Mouse (Mus musculus): ENCODE measurements around the gene Dennd6b. TPM values are rescaled to one million over a fixed set of nuclear protein-coding genes. Genes with fewer than 3 reads are reported as not detected.

Gene Dennd6b
- polyA plus RNA-seq, 1 experiment from 2014 or later, result 93.7 TPM

DNA sequence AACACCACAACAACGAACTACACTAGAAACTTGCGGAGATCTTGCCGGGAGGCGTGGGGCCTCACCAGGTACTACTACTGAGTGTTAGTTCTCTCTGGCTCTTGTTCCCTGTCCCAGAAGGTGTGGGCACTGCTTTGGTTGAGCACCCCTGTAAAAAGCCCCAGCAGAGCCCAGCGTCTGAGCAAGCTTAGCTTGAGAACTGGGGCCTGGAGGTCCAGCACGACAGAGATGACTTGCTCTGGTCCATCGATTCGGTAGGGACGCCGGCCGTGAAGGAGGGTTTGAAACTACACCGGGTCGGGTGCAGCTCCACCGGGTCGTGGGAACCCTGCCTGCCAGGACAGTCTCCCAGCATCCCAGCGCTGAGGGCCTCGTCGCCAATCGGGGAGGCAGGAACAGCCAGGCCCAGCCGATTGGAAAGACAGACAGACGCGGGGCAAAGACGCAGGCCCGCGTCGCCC, 16.2 kb downstream of the Dennd6b start:
- no peak for ATAC-seq (ENCODE audit: low FRiP score, low read depth)
- under 1% methylated on average over 25 of the region's 26 CpGs for WGBS
- H3K27me3 ChIP-seq, result no peaks in the 10 kb centered on the region
- H3K36me3 ChIP-seq, result 0 out of 2 replicates have a peak, but pooled peaks cover 6% of the 10 kb centered on the region
- peak overlapping the region; percentile 66 for H3K4me3 ChIP-seq
- peak overlapping the region; percentile 91 for H3K4me2 ChIP-seq
- H3K9ac ChIP-seq, result peak overlapping the region; percentile 85
- peak overlapping the region; percentile 95 for H3K27ac ChIP-seq (replicated peaks)
- no peaks in the 10 kb centered on the region for H3K9me3 ChIP-seq
- peaks cover 75% of the 10 kb centered on the region for H3K4me1 ChIP-seq (replicated peaks)

DNA sequence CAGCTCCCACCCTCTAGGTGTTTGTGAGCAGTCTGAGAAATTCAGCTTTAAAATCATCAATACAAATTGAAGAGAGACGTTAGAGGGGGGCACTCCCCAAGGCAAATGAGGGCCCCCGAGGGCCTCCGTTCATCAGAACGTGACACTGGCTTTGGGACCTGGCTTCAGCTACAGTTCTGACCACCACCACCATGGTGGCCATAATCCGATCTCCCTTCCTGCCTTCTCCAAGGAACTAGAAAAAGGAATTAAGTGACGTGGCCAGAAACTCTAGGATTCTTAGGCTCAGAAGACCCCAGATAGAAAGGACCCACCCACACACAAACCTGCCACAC, 16.7 kb downstream of the Dennd6b start:
- peaks cover 76% of the 10 kb centered on the region for H3K4me1 ChIP-seq (replicated peaks)
- ATAC-seq (ENCODE audit: low FRiP score, low read depth), result no peak
- WGBS, result 1% methylated on average over 6 of the region's 6 CpGs

DNA sequence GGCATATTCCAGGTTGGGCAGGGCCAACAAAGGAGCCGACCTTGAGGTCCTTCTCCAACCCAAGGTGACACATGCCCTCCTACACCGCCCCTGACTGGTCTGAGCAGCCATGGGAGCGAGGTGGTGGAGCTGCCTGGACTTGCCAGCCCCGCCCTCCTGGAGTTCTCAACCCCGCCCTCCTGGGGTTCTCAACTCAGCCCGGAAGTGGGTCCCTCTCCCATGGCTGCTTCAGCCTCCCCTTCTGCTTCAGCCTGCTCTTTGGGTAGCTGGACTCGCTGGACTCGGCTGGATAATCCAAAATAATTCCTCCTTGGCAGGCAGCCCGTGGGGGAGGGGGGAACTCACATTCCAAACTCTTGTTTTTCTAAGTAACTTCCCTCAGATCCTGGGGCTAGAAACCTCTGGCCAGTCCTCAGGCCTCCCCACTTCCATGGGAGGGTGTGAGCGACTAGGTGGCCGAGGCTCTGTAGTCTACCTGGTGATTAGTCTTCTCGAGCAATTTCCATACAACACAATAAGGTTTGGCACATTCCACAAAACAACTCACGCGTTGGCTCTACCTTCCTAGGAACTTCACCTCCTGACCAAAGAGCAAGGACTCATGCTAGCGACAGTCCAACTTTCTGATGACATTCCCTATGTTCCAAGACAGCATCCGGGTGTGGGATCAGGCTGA, 17.2 kb downstream of the Dennd6b start:
- WGBS, result 2% methylated on average over 16 of the region's 16 CpGs

More for the DNA sequence above, 16.7 kb downstream of the Dennd6b start:
- peak overlapping the region; percentile 91 for H3K4me2 ChIP-seq
- H3K4me3 ChIP-seq, result peak overlapping the region; percentile 66
- peak overlapping the region; percentile 95 for H3K27ac ChIP-seq (replicated peaks)
- no peaks in the 10 kb centered on the region for H3K27me3 ChIP-seq
- no peaks in the 10 kb centered on the region for H3K9me3 ChIP-seq
- H3K9ac ChIP-seq, result peak overlapping the region; percentile 85
- 0 out of 2 replicates have a peak, but pooled peaks cover under 1% of the 10 kb centered on the region for H3K36me3 ChIP-seq

DNA sequence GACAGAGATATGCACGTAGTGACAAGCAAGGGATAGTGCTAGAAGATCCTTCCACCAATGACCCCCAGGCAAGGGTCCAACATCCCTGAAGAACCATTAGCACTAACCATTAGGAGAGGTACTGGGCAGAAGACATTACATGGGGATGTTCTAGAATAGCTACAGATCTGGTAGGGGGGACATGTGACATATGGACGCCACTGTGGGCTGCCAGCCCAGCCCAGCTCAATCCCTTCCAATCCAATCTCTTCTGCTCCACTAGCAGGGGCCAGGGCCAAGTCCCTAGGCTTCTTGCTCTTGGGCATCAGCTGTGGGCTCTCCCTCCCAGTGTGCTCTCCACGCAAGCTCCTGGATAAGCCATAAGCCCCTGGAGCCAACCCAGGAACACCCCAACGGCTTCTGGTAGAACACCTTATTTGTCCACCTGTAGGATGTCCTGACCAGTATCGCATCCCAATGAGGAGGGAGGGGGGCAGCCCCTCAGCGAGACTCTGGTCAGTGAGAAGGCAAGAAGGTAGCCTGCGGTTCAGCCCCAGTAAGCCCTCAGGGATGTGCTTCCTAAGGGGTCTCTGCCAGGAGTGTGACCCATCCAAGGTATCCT, 17.9 kb downstream of the Dennd6b start:
- H3K4me1 ChIP-seq (replicated peaks), result peaks cover 84% of the 10 kb centered on the region
- H3K36me3 ChIP-seq, result no peaks in the 10 kb centered on the region
- H3K27ac ChIP-seq (replicated peaks), result peak overlapping the region; percentile 95; the same call in 1 of the 2 replicates
- peak overlapping the region; percentile 66 for H3K4me3 ChIP-seq
- peak overlapping the region; percentile 91 for H3K4me2 ChIP-seq
- H3K9me3 ChIP-seq, result no peaks in the 10 kb centered on the region
- no peaks in the 10 kb centered on the region for H3K27me3 ChIP-seq
- 60% methylated on average over 7 of the region's 7 CpGs for WGBS
- no peak for ATAC-seq (ENCODE audit: low FRiP score, low read depth)
- no peak overlapping the region for H3K9ac ChIP-seq

More for the DNA sequence above, 17.2 kb downstream of the Dennd6b start:
- no peak for ATAC-seq (ENCODE audit: low FRiP score, low read depth)
- Histone ChIP-seq H3K9me3 (no peaks in the 10 kb centered on the region), H3K9ac (peak overlapping the region; percentile 85), H3K27ac (replicated peaks) (peak overlapping the region; percentile 95), H3K4me1 (replicated peaks) (peaks cover 78% of the 10 kb centered on the region), H3K4me3 (peak overlapping the region; percentile 66), H3K4me2 (peak overlapping the region; percentile 91), H3K36me3 (no peaks in the 10 kb centered on the region), H3K27me3 (no peaks in the 10 kb centered on the region)

DNA sequence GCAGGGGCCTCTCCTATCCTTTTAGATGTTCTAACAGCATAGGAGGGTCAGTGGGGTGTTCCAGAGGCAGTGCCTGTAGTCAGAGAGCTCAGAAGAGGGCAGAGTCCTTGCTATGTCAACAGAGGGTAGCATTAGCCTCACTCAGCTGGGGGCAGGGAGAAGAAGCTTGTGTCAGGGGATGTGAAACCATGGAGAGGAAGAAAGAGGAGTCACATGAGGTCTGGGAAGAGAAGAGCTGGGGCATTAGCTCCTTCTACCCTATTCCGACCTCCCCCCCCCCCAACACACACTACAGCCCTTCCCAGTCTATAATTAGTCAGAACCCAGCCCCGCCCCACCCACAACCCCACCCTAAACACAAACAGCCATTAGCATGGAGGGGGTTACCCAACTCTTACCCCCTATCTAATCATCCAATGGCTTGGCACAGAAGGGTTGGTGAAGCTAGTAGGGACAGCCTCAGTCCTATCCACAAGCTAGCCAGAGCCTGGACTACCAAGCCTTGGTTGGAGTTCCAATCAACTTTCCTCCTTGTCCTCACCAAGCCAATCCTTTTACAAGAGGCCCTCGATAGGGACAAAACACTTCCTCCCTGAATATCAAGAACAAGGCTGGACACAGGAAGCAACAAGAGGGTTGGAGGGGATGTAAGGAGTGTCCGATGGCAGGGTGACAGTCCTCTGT, 18.6 kb downstream of the Dennd6b start:
- Histone ChIP-seq H3K27me3 (no peaks in the 10 kb centered on the region), H3K9me3 (no peaks in the 10 kb centered on the region), H3K27ac (replicated peaks) (peak overlapping the region; percentile 95), H3K36me3 (no peaks in the 10 kb centered on the region), H3K9ac (no peak overlapping the region; the same call in 1 of the 2 replicates), H3K4me3 (peak overlapping the region; percentile 66; the same call in 1 of the 2 replicates), H3K4me2 (peak overlapping the region; percentile 91), H3K4me1 (replicated peaks) (peaks cover 89% of the 10 kb centered on the region)
- no peak for ATAC-seq (ENCODE audit: low FRiP score, low read depth)
- 68% methylated on average over 4 of the region's 4 CpGs for WGBS

DNA sequence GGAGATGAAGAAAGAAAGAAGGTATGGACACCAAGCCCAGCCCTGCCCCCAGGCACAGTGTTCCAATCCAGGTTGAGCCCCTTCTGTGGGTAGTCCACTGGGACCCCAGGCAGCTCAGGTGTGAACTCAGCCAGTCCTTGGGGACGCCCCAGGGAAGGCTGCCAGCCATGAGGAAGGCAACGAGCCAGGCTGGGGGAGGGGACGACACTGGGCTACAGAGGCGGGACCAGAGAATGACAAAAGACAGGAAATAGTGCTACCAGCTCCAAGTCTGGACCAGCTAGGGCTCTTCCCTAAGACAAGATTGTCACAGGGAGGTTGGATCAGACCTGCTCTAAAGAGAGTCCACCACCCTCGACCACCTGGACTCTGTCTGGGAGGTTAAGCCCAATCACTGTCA, 19.2 kb downstream of the Dennd6b start:
- Histone ChIP-seq H3K9ac (no peak overlapping the region; the same call in 1 of the 2 replicates), H3K4me3 (no peak overlapping the region)
- 8% methylated on average over 5 of the region's 5 CpGs for WGBS

DNA sequence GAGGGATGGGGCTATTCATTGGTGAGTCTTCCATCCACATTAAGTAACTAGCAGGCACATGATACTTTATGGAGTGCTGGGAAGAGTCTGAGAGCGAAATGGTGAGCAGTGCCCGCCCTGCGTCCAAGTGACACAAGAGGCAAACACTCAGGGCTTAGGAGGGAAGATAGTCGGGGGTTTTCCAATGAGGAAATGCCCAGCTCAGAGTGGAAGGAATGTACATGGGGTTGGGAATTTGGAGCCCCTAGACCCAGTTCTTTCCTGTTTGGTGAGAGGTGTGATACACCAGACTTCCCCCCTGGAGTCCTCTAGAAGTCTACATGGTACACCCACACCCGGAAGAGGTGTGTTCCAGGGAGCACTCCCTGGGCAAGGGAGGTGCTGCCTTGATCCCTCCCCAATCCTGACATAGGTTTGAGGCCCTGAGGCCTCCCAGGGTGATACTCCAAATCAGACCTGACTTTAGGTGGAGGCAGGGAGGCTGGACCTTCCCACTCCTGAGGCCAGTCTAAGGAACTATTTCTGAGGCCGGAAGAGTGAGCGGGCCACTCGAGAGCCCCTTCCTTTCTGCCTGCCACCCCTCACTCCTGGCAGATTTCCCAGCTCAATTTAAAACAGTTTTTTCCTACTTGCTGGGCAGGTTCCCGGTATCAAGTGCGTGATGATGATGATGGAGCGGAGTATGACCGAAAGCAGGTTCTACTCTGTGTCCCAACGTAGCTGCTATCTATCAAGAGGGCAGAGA, 20.7 kb downstream of the Dennd6b start:
- Histone ChIP-seq H3K4me2 (no peak overlapping the region), H3K27ac (replicated peaks) (no peak overlapping the region), H3K9ac (no peak overlapping the region), H3K4me3 (no peak overlapping the region), H3K9me3 (no peaks in the 10 kb centered on the region), H3K36me3 (no peaks in the 10 kb centered on the region), H3K27me3 (no peaks in the 10 kb centered on the region), H3K4me1 (replicated peaks) (peaks cover 90% of the 10 kb centered on the region)
- no peak for ATAC-seq (ENCODE audit: low FRiP score, low read depth)
- WGBS, result 65% methylated on average over 13 of the region's 13 CpGs

More for the DNA sequence above, 19.2 kb downstream of the Dennd6b start:
- ATAC-seq (ENCODE audit: low FRiP score, low read depth), result no peak
- Histone ChIP-seq H3K36me3 (no peaks in the 10 kb centered on the region), H3K9me3 (no peaks in the 10 kb centered on the region), H3K4me2 (peak overlapping the region; percentile 91), H3K27ac (replicated peaks) (peak overlapping the region; percentile 61), H3K4me1 (replicated peaks) (peaks cover 89% of the 10 kb centered on the region), H3K27me3 (no peaks in the 10 kb centered on the region)

DNA sequence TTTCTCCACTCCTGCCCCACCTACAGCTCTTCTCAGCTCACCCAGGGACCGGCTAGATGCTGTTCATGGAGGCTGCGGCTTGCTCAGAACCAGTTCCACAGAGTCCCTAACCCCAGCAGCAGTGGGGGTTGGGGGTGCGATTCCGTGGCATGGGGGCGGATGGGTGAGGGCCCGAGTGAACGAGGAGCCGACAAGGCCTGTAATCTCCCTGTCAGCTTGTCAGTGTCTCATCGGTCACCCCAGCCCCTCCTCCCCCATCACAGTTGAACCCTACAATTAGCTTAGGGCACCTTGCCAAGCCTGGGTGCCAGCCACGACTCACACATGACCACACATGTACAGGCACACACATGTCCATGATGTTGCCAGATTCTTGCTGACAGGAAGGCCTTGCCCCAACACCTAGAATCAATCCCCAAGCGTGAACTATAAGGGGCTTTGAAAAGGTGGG, 21.4 kb downstream of the Dennd6b start:
- Histone ChIP-seq H3K27ac (replicated peaks) (no peak overlapping the region), H3K27me3 (no peaks in the 10 kb centered on the region), H3K36me3 (no peaks in the 10 kb centered on the region), H3K9me3 (no peaks in the 10 kb centered on the region), H3K4me2 (peak overlapping the region; percentile 99; the same call in 1 of the 2 replicates), H3K4me3 (no peak overlapping the region), H3K9ac (no peak overlapping the region), H3K4me1 (replicated peaks) (peaks cover 97% of the 10 kb centered on the region)
- WGBS, result 52% methylated on average over 11 of the region's 11 CpGs
- ATAC-seq (ENCODE audit: low FRiP score, low read depth), result no peak

DNA sequence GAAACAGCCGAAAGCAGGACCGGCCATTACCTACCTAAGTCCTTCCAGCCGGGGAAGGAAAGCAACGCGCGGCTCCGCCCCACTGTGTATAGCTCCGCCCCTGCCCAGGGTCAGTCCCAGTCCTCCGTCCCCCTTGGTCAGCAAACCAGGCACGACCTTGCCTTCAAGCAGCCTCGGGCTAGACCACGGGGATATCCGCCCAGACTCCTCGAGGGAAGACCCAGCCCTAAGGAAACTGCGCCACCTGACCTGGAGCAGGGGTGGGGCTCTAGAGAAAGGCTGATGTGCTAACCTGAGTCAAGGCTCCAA, 22.4 kb downstream of the Dennd6b start:
- ATAC-seq (ENCODE audit: low FRiP score, low read depth), result peak; percentile 32; the same call in 1 of the 2 replicates
- H3K36me3 ChIP-seq, result peaks cover 5% of the 10 kb centered on the region; the same call in 1 of the 2 replicates
- H3K9ac ChIP-seq, result peak overlapping the region; percentile 60
- peak overlapping the region; percentile 51 for H3K4me3 ChIP-seq
- H3K27me3 ChIP-seq, result no peaks in the 10 kb centered on the region
- peak overlapping the region; percentile 80; the same call in 1 of the 2 replicates for H3K27ac ChIP-seq (replicated peaks)
- WGBS, result under 1% methylated on average over 15 of the region's 15 CpGs
- peaks cover 98% of the 10 kb centered on the region for H3K4me1 ChIP-seq (replicated peaks)
- no peaks in the 10 kb centered on the region for H3K9me3 ChIP-seq
- H3K4me2 ChIP-seq, result peak overlapping the region; percentile 99

DNA sequence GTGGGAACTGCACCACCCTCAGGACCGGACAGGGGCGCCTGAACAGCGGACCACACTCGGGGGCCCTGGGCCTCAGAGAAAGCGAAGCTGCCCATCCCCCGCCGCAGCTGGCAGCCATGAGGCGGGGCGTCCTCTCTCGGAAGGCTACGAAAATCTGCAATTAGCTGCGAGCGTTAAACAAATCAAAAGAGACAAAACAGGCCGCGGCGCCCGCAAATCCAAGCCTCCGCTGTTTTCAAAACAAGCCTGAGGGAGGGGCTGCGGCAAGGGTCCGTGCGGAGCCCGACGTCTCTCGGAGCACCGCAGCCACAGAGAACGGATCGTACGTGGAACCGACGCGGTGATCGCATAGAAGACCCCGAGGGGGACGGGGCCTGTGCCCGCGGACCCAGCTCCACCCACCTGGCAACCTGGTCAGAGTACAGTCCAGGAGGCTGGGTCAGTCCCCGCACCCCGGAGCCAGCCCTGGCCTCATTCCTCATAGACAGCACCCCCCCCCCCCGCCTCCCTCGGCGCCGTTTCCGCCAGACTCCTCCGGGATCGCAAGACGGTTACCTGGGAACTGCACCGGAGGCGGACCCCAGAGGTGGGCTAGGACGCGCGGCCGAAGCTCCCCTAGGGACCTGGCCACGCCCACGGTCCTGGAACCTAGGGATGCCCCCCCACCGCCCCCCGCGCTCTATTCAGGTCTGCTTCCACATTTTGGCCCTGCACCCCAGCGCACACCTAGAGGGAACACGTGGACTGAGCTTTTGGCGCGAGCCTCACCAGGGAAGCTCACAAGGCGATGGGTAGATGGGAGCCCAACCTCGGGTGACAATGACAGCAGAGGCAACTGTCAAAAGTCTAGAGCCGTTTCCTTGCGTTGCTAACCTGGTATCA, 23.0 kb downstream of the Dennd6b start:
- Histone ChIP-seq H3K27me3 (no peaks in the 10 kb centered on the region), H3K4me3 (peak overlapping the region; percentile 51), H3K4me2 (peak overlapping the region; percentile 99), H3K9me3 (no peaks in the 10 kb centered on the region), H3K27ac (replicated peaks) (peak overlapping the region; percentile 80), H3K4me1 (replicated peaks) (peaks cover 95% of the 10 kb centered on the region), H3K36me3 (peaks cover 6% of the 10 kb centered on the region; the same call in 1 of the 2 replicates), H3K9ac (peak overlapping the region; percentile 60)
- WGBS, result under 1% methylated on average over 65 of the region's 65 CpGs
- peak; percentile 40; the same call in 1 of the 2 replicates for ATAC-seq (ENCODE audit: low FRiP score, low read depth)
